Mouse (Mus musculus) frontal cortex, postnatal 25 days (tissue): ENCODE data around the gene Aldh1l2.
"Not testable (repeated sequence)": the region's sequence is repeated elsewhere in the genome, so short reads cannot be mapped to it uniquely, and the experiment has no call there.

Experiments
- DNase-seq, 2 experiments: peaks; one replicate each; pipeline ENCODE4 v3.0.0; 2022; ENCODE audit warnings: low spot score in 2 of 2

The Aldh1l2 gene

GRCm38 (mm10) chr10:83533910-83534283, at the start of gene Aldh1l2:
Aldh1l2 (minus strand) TSS chr10:83534140.
- DNase-seq = peak; percentile 8 to 12

- no peak for DNase-seq
These were observed 31.8 kb upstream of the Aldh1l2 start for GRCm38 (mm10) chr10:83565449-83566441.

GRCm38 (mm10) chr10:83563005-83563404, 29.1 kb upstream of the Aldh1l2 start:
- DNase-seq = no peak

- no peak for DNase-seq
These were observed 11.4 kb upstream of the Aldh1l2 start for GRCm38 (mm10) chr10:83545341-83545740.

GRCm38 (mm10) chr10:83544103-83544479, 10.2 kb upstream of the Aldh1l2 start:
- no peak for DNase-seq

- peak; percentile 84 to 91 for DNase-seq
These were observed 9.6 kb upstream of the Aldh1l2 start, which contains the start of gene Washc4 for GRCm38 (mm10) chr10:83543439-83544102. Washc4 (plus strand) TSS chr10:83543752.

- no peak for DNase-seq
These were observed 8.3 kb upstream of the Aldh1l2 start for GRCm38 (mm10) chr10:83542241-83542640.

GRCm38 (mm10) chr10:83540092-83540491, 6.2 kb upstream of the Aldh1l2 start:
- no peak for DNase-seq

GRCm38 (mm10) chr10:83539311-83539980, 5.5 kb upstream of the Aldh1l2 start:
- no peak for DNase-seq

GRCm38 (mm10) chr10:83536436-83536835, 2.5 kb upstream of the Aldh1l2 start:
- DNase-seq = no peak

- DNase-seq = peak; percentile 44 to 51
These were observed 556 bp downstream of the Aldh1l2 start for GRCm38 (mm10) chr10:83533258-83533909.

GRCm38 (mm10) chr10:83530384-83530967, 3.5 kb downstream of the Aldh1l2 start:
- no peak for DNase-seq

- DNase-seq = not testable (repeated sequence)
These were observed 9.7 kb downstream of the Aldh1l2 start for GRCm38 (mm10) chr10:83524238-83524637.

- DNase-seq = no peak
These were observed 12.9 kb downstream of the Aldh1l2 start for GRCm38 (mm10) chr10:83520990-83521389.

GRCm38 (mm10) chr10:83513736-83514135, 20.2 kb downstream of the Aldh1l2 start:
- no peak for DNase-seq

- DNase-seq = no peak
These were observed 22.6 kb downstream of the Aldh1l2 start for GRCm38 (mm10) chr10:83511304-83511703.

- DNase-seq = no peak
These were observed 24.8 kb downstream of the Aldh1l2 start for GRCm38 (mm10) chr10:83508962-83509660.

GRCm38 (mm10) chr10:83497321-83497720, 36.6 kb downstream of the Aldh1l2 start:
- DNase-seq = no peak

- no peak for DNase-seq
These were observed 43.4 kb downstream of the Aldh1l2 start for GRCm38 (mm10) chr10:83490506-83490905.

GRCm38 (mm10) chr10:83477286-83477685, 56.7 kb downstream of the Aldh1l2 start:
- no peak for DNase-seq

- DNase-seq = no peak
These were observed 58.7 kb downstream of the Aldh1l2 start for GRCm38 (mm10) chr10:83475226-83475625.
